20 mouse cellular contexts compared by ENCODE assay signal in the genomic region with DNA sequence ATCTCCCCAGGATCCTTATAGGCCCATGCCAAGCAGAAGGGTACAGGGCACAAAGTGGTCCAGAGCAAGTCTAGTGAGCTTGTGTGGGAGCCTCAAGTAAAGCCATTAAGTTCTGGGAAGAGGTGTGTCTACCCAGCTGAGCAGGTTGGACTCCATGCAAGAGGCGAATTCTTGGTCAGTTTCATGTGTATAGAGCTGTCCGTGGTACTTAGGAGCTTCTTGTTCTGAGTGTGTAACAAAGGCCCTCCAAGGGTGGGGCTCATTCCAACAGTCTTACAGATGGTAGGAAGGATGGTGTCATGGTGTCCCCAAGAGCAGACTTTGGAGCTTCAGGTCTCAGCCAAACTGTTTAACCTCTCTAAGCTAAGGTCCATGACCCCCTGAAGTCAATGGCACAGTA.
A peak's percentile ranks its signal among the peaks of the same experiment; 100 is the strongest.
DNase-seq lines count a peak whose midpoint lies in the region; ATAC-seq lines count a peak whose summit lies in the region.
"Had no signal": no experiment of that assay in that cellular context is flagged by ENCODE, and none has a peak within 500 bp of the region (broad histone marks: within the 10 kb centered on the region; RNA-seq: fewer than 3 reads in every experiment).

No protein-coding gene starts in this region.

- peaks cover 8% of the 10 kb centered on the region; the same call in 1 of the 2 replicates for H3K4me1 ChIP-seq in hindbrain, embryonic 15.5 days (replicated peaks)
- 0 out of 2 replicates have a peak, but pooled peaks cover 4% of the 10 kb centered on the region for H3K4me1 ChIP-seq in hindbrain, embryonic 12.5 days
- H3K4me1 ChIP-seq in forebrain, embryonic 16.5 days (replicated peaks; ENCODE audit: control insufficient read depth, insufficient read depth, low read length), result peaks cover 25% of the 10 kb centered on the region
- H3K4me1 ChIP-seq: embryonic facial prominence, embryonic 13.5 days; liver, embryonic 13.5 days; megakaryocyte, embryonic 14.5 days had no signal

- peak; percentile 6 for DNase-seq in A20 (ENCODE audit: low read depth, low spot score)
- DNase-seq in Muller cell, postnatal 12 days (ENCODE audit: inconsistent ontology term), result peak; percentile 19
- no peak for DNase-seq in ovary, postnatal 10 days (ENCODE audit: low spot score)
- DNase-seq: adrenal gland, postnatal 14 days; cerebellum, adult 8-10 months; gastrocnemius, postnatal 25 days; heart, postnatal 36 days; kidney, postnatal 10 days; liver, embryonic 13.5 days; right cerebral cortex, adult 18-20 months; thymus, postnatal 14 days had no signal

- H3K36me3 ChIP-seq in hindbrain, embryonic 15.5 days, result no peaks in the 10 kb centered on the region
- H3K36me3 ChIP-seq in hindbrain, embryonic 12.5 days, result no peaks in the 10 kb centered on the region
- H3K36me3 ChIP-seq in forebrain, embryonic 16.5 days (ENCODE audit: control insufficient read depth, insufficient read depth), result no peaks in the 10 kb centered on the region
- H3K36me3 ChIP-seq: embryonic facial prominence, embryonic 13.5 days; liver, embryonic 13.5 days; neural tube, embryonic 15.5 days had no signal

- H3K9me3 ChIP-seq in hindbrain, embryonic 15.5 days, result no peaks in the 10 kb centered on the region
- H3K9me3 ChIP-seq in hindbrain, embryonic 12.5 days (replicated peaks), result no peaks in the 10 kb centered on the region
- H3K9me3 ChIP-seq in forebrain, embryonic 16.5 days (ENCODE audit: control insufficient read depth, low read length), result no peaks in the 10 kb centered on the region
- H3K9me3 ChIP-seq: embryonic facial prominence, embryonic 13.5 days; liver, embryonic 13.5 days; megakaryocyte, embryonic 14.5 days; neural tube, embryonic 15.5 days had no signal

- no peak overlapping the region for H3K9ac ChIP-seq in hindbrain, embryonic 15.5 days
- H3K9ac ChIP-seq in hindbrain, embryonic 12.5 days, result no peak overlapping the region
- no peak overlapping the region for H3K9ac ChIP-seq in forebrain, embryonic 16.5 days (replicated peaks; ENCODE audit: low read depth, low read length)
- H3K9ac ChIP-seq: embryonic facial prominence, embryonic 13.5 days; liver, embryonic 13.5 days; neural tube, embryonic 15.5 days had no signal

- no peak overlapping the region for H3K4me3 ChIP-seq in hindbrain, embryonic 15.5 days
- no peak overlapping the region for H3K4me3 ChIP-seq in hindbrain, embryonic 12.5 days
- no peak overlapping the region for H3K4me3 ChIP-seq in forebrain, embryonic 16.5 days (replicated peaks; ENCODE audit: low read length)
- H3K4me3 ChIP-seq: embryonic facial prominence, embryonic 13.5 days; liver, embryonic 13.5 days; megakaryocyte, embryonic 14.5 days; neural tube, embryonic 15.5 days had no signal

- 74% methylated on average over 2 of the region's 2 CpGs for WGBS in hindbrain, embryonic 15.5 days
- 65% methylated on average over 2 of the region's 2 CpGs for WGBS in hindbrain, embryonic 12.5 days
- WGBS in forebrain, embryonic 16.5 days, result 76% methylated on average over 2 of the region's 2 CpGs

- H3K27me3 ChIP-seq in hindbrain, embryonic 15.5 days, result no peaks in the 10 kb centered on the region
- H3K27me3 ChIP-seq in hindbrain, embryonic 12.5 days, result no peaks in the 10 kb centered on the region
- H3K27me3 ChIP-seq in forebrain, embryonic 16.5 days (replicated peaks; ENCODE audit: control insufficient read depth, insufficient read depth, low read length), result no peaks in the 10 kb centered on the region
- H3K27me3 ChIP-seq: embryonic facial prominence, embryonic 13.5 days; liver, embryonic 13.5 days; neural tube, embryonic 15.5 days had no signal

- no peak overlapping the region for H3K4me2 ChIP-seq in hindbrain, embryonic 15.5 days
- no peak overlapping the region for H3K4me2 ChIP-seq in hindbrain, embryonic 12.5 days (replicated peaks)
- no peak overlapping the region for H3K4me2 ChIP-seq in forebrain, embryonic 16.5 days (ENCODE audit: low read length)
- H3K4me2 ChIP-seq: embryonic facial prominence, embryonic 13.5 days; heart, embryonic 11.5 days; liver, embryonic 13.5 days; neural tube, embryonic 15.5 days had no signal

- no peak overlapping the region for H3K27ac ChIP-seq in hindbrain, embryonic 15.5 days (replicated peaks)
- H3K27ac ChIP-seq in hindbrain, embryonic 12.5 days, result no peak overlapping the region
- peak overlapping the region; percentile 76 for H3K27ac ChIP-seq in forebrain, embryonic 16.5 days (ENCODE audit: low read length)
- H3K27ac ChIP-seq: embryonic facial prominence, embryonic 13.5 days; liver, embryonic 13.5 days; neural tube, embryonic 15.5 days had no signal

- 0 out of 2 replicates have a peak, but pooled peaks have one; percentile 27 for ATAC-seq in hindbrain, embryonic 15.5 days (ENCODE audit: low FRiP score, low read depth)
- no peak for ATAC-seq in hindbrain, embryonic 12.5 days (ENCODE audit: low FRiP score)
- ATAC-seq in forebrain, embryonic 16.5 days, result peak; percentile 32; the same call in 1 of the 2 replicates
- no peak for ATAC-seq in activated CD4-positive, CD25-positive, alpha-beta regulatory T cell, adult 4 months
- ATAC-seq: lung, postnatal 0 days had no signal

Comparison
In these comparisons a context has a peak if more than half of its experiments do, and no peak if none do; other contexts are left out.
1. ATAC-seq: peak in hindbrain, embryonic 15.5 days (single experiment) and forebrain, embryonic 16.5 days (single experiment); none in hindbrain, embryonic 12.5 days (single experiment) and activated CD4-positive, CD25-positive, alpha-beta regulatory T cell, adult 4 months (single experiment).